Mouse (Mus musculus): ENCODE results near the gene Tdo2. TPM values are rescaled to one million over a fixed set of nuclear protein-coding genes. Genes with fewer than 3 reads are reported as not detected.

The Tdo2 gene
- polyA plus RNA-seq, 1 experiment from 2014 or later: 0.04 TPM

DNA sequence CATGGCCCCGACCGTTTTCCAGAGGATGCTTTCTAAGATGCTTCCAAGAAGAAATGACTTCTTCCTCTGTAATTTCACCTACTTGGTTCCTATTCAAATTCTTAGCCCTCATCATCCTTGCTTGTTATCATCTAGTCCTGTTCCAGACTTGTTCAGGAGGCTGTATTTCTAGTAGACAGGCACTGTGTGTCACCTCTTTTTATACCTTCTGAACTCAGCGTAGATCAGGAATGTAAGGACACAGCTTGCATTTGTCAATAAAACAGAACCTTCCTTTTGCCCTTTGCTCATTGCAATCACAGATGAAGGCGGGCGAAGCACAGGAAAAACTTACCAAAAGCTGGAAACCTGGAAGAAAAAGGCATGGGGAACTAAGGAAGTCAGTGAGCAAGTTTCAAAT lies 6.0 kb upstream of the Tdo2 start, which contains the start of gene Asic5:
Asic5 (plus strand) TSS at position 301 of the 400 bp plus-strand sequence.
- 88% methylated on average over 5 of the region's 5 CpGs for WGBS
- no peak for DNase-seq (ENCODE audit: low spot score)
- H3K27ac ChIP-seq (replicated peaks): no peak within 1 kb of the TSS
- no peaks in the 10 kb centered on the region for H3K4me1 ChIP-seq
- H3K27me3 ChIP-seq (replicated peaks; ENCODE audit: low read depth, poor library complexity, severe bottlenecking): no peaks in the 10 kb centered on the region
- H3K4me3 ChIP-seq: no peak within 1 kb of the TSS
- H3K36me3 ChIP-seq (replicated peaks): no peaks in the 10 kb centered on the region
- no peaks in the 10 kb centered on the region for H3K9me3 ChIP-seq

- Histone ChIP-seq H3K4me3 (no peak overlapping the region), H3K27me3 (replicated peaks; ENCODE audit: low read depth, poor library complexity, severe bottlenecking) (no peaks in the 10 kb centered on the region), H3K36me3 (replicated peaks) (no peaks in the 10 kb centered on the region), H3K9me3 (no peaks in the 10 kb centered on the region), H3K27ac (replicated peaks) (no peak overlapping the region), H3K4me1 (no peaks in the 10 kb centered on the region)
- no peak for DNase-seq (ENCODE audit: low spot score)
- 92% methylated on average over 5 of the region's 5 CpGs for WGBS
These were observed 5.6 kb upstream of the Tdo2 start for GRCm38 (mm10) chr3:81981576-81981975.

DNA sequence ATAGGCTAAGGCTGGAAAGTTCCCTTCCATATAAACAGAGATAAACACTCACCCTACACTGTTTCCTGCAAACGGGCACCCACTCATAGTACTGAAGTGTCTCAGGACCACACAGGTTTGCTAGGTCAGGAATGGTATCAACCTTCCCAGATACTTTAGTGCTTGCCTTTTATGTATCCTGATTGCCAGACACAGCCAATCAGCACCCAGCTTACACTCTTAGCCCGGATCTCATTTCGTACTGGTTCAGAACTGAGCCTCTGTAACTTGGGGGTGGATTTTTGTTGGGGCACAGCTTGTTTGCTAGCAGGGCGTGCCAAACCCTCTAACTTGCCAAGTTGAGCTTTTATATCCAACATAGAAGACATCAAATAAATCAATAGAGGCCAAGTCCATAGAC lies 395 bp downstream of the Tdo2 start:
- Histone ChIP-seq H3K4me3 (no peak overlapping the region), H3K9me3 (no peaks in the 10 kb centered on the region), H3K27ac (replicated peaks) (no peak overlapping the region), H3K36me3 (replicated peaks) (no peaks in the 10 kb centered on the region), H3K27me3 (replicated peaks; ENCODE audit: low read depth, poor library complexity, severe bottlenecking) (no peaks in the 10 kb centered on the region), H3K4me1 (no peaks in the 10 kb centered on the region)
- WGBS: 83% methylated on average over 4 of the region's 4 CpGs
- no peak for DNase-seq (ENCODE audit: low spot score)

DNA sequence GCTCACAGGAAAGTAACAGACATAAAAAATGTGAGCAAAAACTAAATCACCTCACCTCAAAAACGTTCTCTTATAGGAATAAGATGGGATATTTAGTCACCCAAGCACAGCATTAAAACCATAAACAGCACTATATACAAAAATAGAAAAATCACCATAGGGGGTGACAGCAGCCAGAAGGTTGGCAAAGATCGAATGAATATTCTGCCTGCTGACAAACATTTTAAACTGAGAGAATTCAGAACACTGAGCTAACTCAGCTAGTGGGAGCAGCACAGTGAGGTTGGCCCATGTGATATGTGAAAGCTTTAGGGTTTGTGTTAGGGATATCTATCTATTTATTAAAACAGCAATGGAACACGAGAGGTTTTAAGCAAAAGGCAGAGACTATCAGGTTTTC lies 11.4 kb downstream of the Tdo2 start:
- Histone ChIP-seq H3K27ac (replicated peaks) (no peak overlapping the region), H3K4me1 (no peaks in the 10 kb centered on the region), H3K4me3 (no peak overlapping the region), H3K27me3 (replicated peaks; ENCODE audit: low read depth, poor library complexity, severe bottlenecking) (no peaks in the 10 kb centered on the region), H3K9me3 (no peaks in the 10 kb centered on the region), H3K36me3 (replicated peaks) (no peaks in the 10 kb centered on the region)
- DNase-seq (ENCODE audit: low spot score): no peak
- 75% methylated on average over 3 of the region's 3 CpGs for WGBS

GRCm38 (mm10) chr3:81963768-81964167 lies 12.2 kb downstream of the Tdo2 start:
- 79% methylated on average over 5 of the region's 5 CpGs for WGBS
- Histone ChIP-seq H3K4me3 (no peak overlapping the region), H3K27me3 (replicated peaks; ENCODE audit: low read depth, poor library complexity, severe bottlenecking) (no peaks in the 10 kb centered on the region), H3K27ac (replicated peaks) (no peak overlapping the region), H3K9me3 (no peaks in the 10 kb centered on the region), H3K4me1 (no peaks in the 10 kb centered on the region), H3K36me3 (replicated peaks) (no peaks in the 10 kb centered on the region)
- no peak for DNase-seq (ENCODE audit: low spot score)

DNA sequence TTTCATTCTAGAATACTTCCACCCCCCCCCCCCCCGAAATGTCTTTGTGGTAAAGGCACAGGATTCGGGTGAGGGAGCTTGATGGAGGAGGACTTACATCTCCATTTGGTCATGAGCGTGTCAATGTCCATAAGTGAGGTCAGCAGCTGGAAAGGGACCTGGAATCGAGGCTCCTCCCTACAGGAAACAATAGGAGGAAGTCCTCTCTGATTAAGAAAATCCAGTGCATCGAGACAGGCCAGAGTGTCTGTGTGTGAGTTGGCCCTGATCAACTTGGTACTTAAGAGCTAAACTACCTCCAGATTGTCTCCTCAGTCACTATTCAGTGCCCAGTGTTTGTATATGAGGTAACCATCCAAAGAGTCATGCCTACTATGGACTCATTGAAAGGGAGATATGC lies 14.7 kb downstream of the Tdo2 start:
- Histone ChIP-seq H3K36me3 (replicated peaks) (no peaks in the 10 kb centered on the region), H3K4me3 (no peak overlapping the region), H3K9me3 (no peaks in the 10 kb centered on the region), H3K27me3 (replicated peaks; ENCODE audit: low read depth, poor library complexity, severe bottlenecking) (no peaks in the 10 kb centered on the region), H3K27ac (replicated peaks) (no peak overlapping the region), H3K4me1 (no peaks in the 10 kb centered on the region)
- WGBS: 81% methylated on average over 5 of the region's 5 CpGs
- DNase-seq (ENCODE audit: low spot score): no peak

DNA sequence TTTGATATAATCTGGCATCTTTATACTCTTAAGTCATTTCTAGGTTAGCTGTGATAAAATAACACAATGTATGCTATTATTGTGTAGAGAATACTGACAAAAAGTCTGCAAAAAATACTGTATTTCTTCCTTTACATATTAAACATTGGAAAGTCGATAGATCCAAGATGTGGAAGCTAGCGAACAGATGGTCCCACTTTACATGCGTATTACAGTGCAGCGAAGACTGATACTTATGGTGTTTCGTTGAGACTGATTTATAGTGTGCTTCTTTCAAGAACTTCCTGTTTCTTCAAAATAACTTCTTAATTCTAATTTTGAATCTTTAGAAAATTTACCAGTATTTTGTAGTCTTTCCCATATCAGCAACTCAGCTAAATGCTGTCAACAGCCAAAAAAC lies 18.5 kb downstream of the Tdo2 start:
- no peaks in the 10 kb centered on the region for H3K36me3 ChIP-seq (replicated peaks)
- no peak for DNase-seq (ENCODE audit: low spot score)
- H3K27ac ChIP-seq (replicated peaks): no peak overlapping the region
- peaks cover 4% of the 10 kb centered on the region; the same call in 1 of the 2 replicates for H3K4me1 ChIP-seq
- H3K9me3 ChIP-seq: no peaks in the 10 kb centered on the region
- H3K27me3 ChIP-seq (replicated peaks; ENCODE audit: low read depth, poor library complexity, severe bottlenecking): no peaks in the 10 kb centered on the region
- no peak overlapping the region for H3K4me3 ChIP-seq
- WGBS: 91% methylated on average over 5 of the region's 5 CpGs

- DNase-seq (ENCODE audit: low spot score): no peak
- Histone ChIP-seq H3K27me3 (replicated peaks; ENCODE audit: low read depth, poor library complexity, severe bottlenecking) (no peaks in the 10 kb centered on the region), H3K27ac (replicated peaks) (no peak overlapping the region), H3K9me3 (no peaks in the 10 kb centered on the region), H3K4me1 (peaks cover 4% of the 10 kb centered on the region; the same call in 1 of the 2 replicates), H3K36me3 (replicated peaks) (no peaks in the 10 kb centered on the region), H3K4me3 (no peak overlapping the region)
- 82% methylated on average over 2 of the region's 2 CpGs for WGBS
These were observed 24.2 kb downstream of the Tdo2 start for GRCm38 (mm10) chr3:81951785-81952184.

GRCm38 (mm10) chr3:81949048-81949447 lies 27.0 kb downstream of the Tdo2 start:
- no peak overlapping the region for H3K4me3 ChIP-seq
- H3K27me3 ChIP-seq (replicated peaks; ENCODE audit: low read depth, poor library complexity, severe bottlenecking): no peaks in the 10 kb centered on the region
- no peaks in the 10 kb centered on the region for H3K9me3 ChIP-seq
- DNase-seq (ENCODE audit: low spot score): no peak
- H3K27ac ChIP-seq (replicated peaks): no peak overlapping the region
- peaks cover 4% of the 10 kb centered on the region; the same call in 1 of the 2 replicates for H3K4me1 ChIP-seq
- WGBS: 78% methylated on average over 1 of the region's 1 CpGs
- H3K36me3 ChIP-seq (replicated peaks): no peaks in the 10 kb centered on the region

- Histone ChIP-seq H3K4me1 (no peaks in the 10 kb centered on the region), H3K27ac (replicated peaks) (no peak overlapping the region), H3K36me3 (replicated peaks) (no peaks in the 10 kb centered on the region), H3K9me3 (no peaks in the 10 kb centered on the region), H3K4me3 (no peak overlapping the region), H3K27me3 (replicated peaks; ENCODE audit: low read depth, poor library complexity, severe bottlenecking) (no peaks in the 10 kb centered on the region)
- DNase-seq (ENCODE audit: low spot score): no peak
- WGBS: 88% methylated on average over 7 of the region's 7 CpGs
These were observed 31.1 kb downstream of the Tdo2 start for GRCm38 (mm10) chr3:81944851-81945393.

GRCm38 (mm10) chr3:81943097-81943496 lies 32.9 kb downstream of the Tdo2 start:
- Histone ChIP-seq H3K9me3 (no peaks in the 10 kb centered on the region), H3K27ac (replicated peaks) (no peak overlapping the region), H3K4me3 (no peak overlapping the region), H3K4me1 (0 out of 2 replicates have a peak, but pooled peaks cover 4% of the 10 kb centered on the region), H3K36me3 (replicated peaks) (no peaks in the 10 kb centered on the region), H3K27me3 (replicated peaks; ENCODE audit: low read depth, poor library complexity, severe bottlenecking) (no peaks in the 10 kb centered on the region)
- no peak for DNase-seq (ENCODE audit: low spot score)
- WGBS: 88% methylated on average over 3 of the region's 3 CpGs

DNA sequence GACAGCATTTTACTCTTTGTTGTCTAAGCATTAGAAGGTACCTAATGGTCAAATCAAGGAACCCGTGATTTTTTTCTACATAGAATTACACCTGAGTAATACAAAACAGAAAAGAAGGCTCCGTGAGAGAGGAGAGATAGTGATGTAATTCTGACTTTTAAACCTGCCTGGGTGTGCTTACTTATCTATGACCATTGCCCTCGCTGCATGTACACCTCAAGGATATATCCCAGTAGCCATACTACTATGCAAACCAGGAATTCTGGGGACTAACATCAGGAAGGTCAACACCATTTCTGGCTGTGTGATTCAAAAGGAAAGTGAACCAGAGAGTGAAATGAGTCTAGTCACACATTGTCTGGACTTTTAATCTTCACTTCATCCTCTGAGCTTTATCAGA lies 33.7 kb downstream of the Tdo2 start:
- 85% methylated on average over 3 of the region's 3 CpGs for WGBS
- Histone ChIP-seq H3K36me3 (replicated peaks) (no peaks in the 10 kb centered on the region), H3K27me3 (replicated peaks; ENCODE audit: low read depth, poor library complexity, severe bottlenecking) (no peaks in the 10 kb centered on the region)

GRCm38 (mm10) chr3:81938924-81939323 lies 37.1 kb downstream of the Tdo2 start:
- no peak overlapping the region for H3K27ac ChIP-seq (replicated peaks)
- H3K9me3 ChIP-seq: no peaks in the 10 kb centered on the region
- no peak for DNase-seq (ENCODE audit: low spot score)
- H3K4me3 ChIP-seq: no peak overlapping the region
- 0 out of 2 replicates have a peak, but pooled peaks cover 4% of the 10 kb centered on the region for H3K4me1 ChIP-seq
- WGBS: 78% methylated on average over 3 of the region's 3 CpGs
- no peaks in the 10 kb centered on the region for H3K36me3 ChIP-seq (replicated peaks)
- no peaks in the 10 kb centered on the region for H3K27me3 ChIP-seq (replicated peaks; ENCODE audit: low read depth, poor library complexity, severe bottlenecking)

More for the DNA sequence above, 33.7 kb downstream of the Tdo2 start:
- H3K27ac ChIP-seq (replicated peaks): no peak overlapping the region
- no peak for DNase-seq (ENCODE audit: low spot score)
- H3K4me3 ChIP-seq: no peak overlapping the region
- 0 out of 2 replicates have a peak, but pooled peaks cover 4% of the 10 kb centered on the region for H3K4me1 ChIP-seq
- no peaks in the 10 kb centered on the region for H3K9me3 ChIP-seq
